21 mouse cellular contexts compared by ENCODE assay signal in the genomic region with DNA sequence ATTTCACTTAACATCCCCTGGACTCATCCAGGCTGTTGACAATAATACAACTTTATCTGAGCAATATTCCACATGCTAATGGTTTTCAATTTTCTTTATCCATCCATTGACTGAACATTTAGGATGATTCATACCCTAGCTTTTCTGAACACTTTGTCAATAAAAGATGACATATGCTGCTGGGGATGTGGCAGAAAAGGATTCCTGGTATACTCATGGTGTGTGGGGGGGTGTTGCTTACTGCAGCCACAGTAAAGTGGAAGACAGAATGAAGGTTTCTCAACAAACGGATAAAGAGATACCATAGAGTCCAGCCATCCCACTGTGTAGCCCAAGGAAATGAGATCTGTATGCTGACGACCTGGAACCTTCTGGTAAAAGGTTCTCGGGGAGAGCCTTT.
"Had no signal": no experiment of that assay in that cellular context is flagged by ENCODE, and none has a peak within 500 bp of the region (broad histone marks: within the 10 kb centered on the region; RNA-seq: fewer than 3 reads in every experiment).

No protein-coding gene starts in this region.

- DNase-seq: kidney, adult 2 months; kidney, postnatal 36 days; left cerebral cortex, postnatal 4 days; liver, postnatal 0 days; lung, embryonic 14.5 days; midbrain, embryonic 14.5 days; retina, postnatal 1 day; right cerebral cortex, postnatal 25 days; spleen, adult 18-20 months; thymus, postnatal 25 days had no signal

- H3K27ac ChIP-seq: kidney, postnatal 0 days; limb, embryonic 12.5 days; limb, embryonic 15.5 days; liver, embryonic 14.5 days; macrophage; neural tube, embryonic 13.5 days; stomach, embryonic 15.5 days had no signal

- H3K4me1 ChIP-seq: limb, embryonic 15.5 days; stomach, embryonic 15.5 days had no signal

- H3K4me2 ChIP-seq: limb, embryonic 12.5 days; limb, embryonic 15.5 days; liver, embryonic 11.5 days; lung, embryonic 14.5 days; neural tube, embryonic 13.5 days; stomach, embryonic 15.5 days had no signal

- H3K9me3 ChIP-seq: limb, embryonic 12.5 days; limb, embryonic 15.5 days; neural tube, embryonic 13.5 days; stomach, embryonic 15.5 days had no signal

- H3K27me3 ChIP-seq: limb, embryonic 12.5 days; limb, embryonic 15.5 days; neural tube, embryonic 13.5 days; stomach, embryonic 15.5 days had no signal

- H3K9ac ChIP-seq: limb, embryonic 12.5 days; limb, embryonic 15.5 days; liver, embryonic 14.5 days; liver, postnatal 0 days; lung, embryonic 14.5 days; neural tube, embryonic 13.5 days; stomach, embryonic 15.5 days had no signal

- ATAC-seq: intestine, postnatal 0 days; liver, postnatal 0 days; lung, postnatal 0 days had no signal

- H3K36me3 ChIP-seq: limb, embryonic 12.5 days; limb, embryonic 15.5 days; neural tube, embryonic 13.5 days; stomach, embryonic 15.5 days had no signal

- H3K4me3 ChIP-seq: limb, embryonic 12.5 days; limb, embryonic 15.5 days; myocyte; neural tube, embryonic 13.5 days; stomach, embryonic 15.5 days had no signal
